Mouse (Mus musculus): Measurements from ENCODE around the gene Dpysl4.
A peak's percentile ranks its signal among the peaks of the same experiment; 100 is the strongest.

Dpysl4 gene

DNA sequence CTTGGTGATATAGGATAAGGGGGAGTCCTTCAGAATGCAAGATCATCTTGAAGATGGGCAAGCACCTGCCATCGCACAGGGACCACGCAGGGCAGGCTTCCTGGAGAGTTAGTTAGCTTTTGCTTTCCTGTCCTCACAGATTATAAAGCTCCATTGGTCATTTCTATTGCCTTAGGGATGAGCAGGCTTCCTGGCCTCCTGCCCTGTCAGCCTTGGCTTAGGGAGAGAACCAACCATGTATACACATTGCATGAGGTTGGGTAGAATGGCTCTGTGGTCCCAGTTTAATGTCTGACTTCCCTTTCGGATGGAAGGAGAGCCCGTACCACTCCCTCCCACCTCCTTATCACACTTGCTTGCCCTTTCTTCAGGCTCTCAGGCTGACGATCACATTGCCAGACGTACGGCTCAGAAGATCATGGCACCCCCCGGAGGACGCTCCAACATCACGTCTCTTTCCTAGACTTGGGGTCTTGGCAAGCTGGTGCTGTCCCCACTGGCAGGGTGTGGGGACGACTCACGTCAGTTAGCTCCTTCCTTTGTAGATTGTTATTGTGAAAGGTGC, 14.8 kb downstream of the Dpysl4 start:
- peak; percentile 51 for DNase-seq

GRCm38 (mm10) chr7:139101286-139101804, 15.5 kb downstream of the Dpysl4 start:
- no peak for DNase-seq

GRCm38 (mm10) chr7:139101826-139102225, 16.0 kb downstream of the Dpysl4 start:
- peak; percentile 92 for DNase-seq

DNA sequence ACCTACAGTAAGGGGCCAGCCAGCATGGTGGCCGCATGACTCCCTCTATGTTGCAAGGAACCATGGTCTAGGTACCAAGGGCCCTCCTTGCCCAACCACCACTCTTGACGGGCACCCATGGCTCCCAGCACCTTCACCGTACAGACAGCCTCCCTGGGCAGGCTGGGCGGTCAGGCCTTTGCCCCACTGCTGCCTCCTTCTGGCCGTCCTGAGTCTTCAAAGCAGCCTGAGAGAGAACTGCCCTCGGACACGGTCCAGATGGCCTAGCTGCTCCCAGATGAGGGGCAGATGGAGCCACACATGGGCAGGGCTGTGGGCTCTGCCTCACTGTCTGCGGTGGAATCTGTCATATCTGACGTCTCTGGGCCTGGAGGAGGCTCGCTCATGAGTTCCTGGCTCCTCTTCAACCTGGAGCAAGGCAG, 18.2 kb downstream of the Dpysl4 start:
- peak; percentile 72 for DNase-seq

GRCm38 (mm10) chr7:139105076-139105475, 19.3 kb downstream of the Dpysl4 start:
- DNase-seq, result peak; percentile 40

DNA sequence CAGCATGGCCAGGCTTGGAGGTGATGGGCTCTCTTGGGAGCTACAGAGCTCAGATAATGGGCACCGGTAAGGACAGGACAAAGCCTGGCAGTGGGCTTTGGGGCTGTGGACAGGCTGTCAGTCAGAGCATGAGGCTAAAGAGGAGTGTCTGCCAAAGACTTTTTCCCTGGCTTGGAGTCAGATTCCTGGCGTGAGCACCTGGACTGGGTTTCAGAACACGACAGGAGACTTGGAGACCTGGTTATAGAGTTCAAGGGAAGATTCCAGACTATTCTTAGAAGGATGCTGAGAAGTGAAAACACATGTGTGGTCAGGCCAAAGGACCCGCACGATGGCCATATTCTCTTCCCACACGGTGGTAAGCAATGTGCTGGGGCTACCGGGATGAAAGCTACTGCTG, 19.9 kb downstream of the Dpysl4 start:
- peak; percentile 88 for DNase-seq

- peak; percentile 17 for DNase-seq
These were observed 22.3 kb downstream of the Dpysl4 start for GRCm38 (mm10) chr7:139107908-139108650.

DNA sequence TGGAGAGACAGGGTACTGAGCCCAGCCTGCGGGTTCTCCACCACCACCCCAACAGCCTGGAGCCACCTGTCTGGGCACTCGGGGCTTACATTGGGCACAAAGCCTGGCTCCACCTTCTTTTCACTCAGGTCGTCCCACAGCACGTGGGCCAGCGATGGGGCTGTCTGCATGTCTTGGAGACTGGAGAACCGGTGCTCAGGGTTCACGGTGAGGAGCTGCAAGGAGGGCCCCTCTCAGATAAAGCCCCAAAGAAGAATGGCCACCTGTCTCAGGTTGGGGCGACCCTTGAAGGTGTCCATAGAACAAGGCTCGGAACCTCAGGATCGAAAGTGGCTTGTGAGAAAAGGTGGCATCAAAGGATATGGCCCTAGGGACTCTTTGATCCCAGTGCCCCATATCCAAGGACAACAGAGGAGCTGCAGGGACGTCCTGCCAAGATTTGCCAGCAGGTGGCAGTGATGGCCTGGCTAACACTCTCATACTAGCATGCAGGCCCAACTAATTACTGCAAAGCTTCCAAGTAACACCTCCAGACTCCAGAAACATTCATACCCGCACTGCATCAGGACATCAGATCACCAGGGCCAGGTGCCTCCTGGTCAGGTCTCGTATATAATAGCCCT, 33.5 kb downstream of the Dpysl4 start:
- DNase-seq, result peak; percentile 80

DNA sequence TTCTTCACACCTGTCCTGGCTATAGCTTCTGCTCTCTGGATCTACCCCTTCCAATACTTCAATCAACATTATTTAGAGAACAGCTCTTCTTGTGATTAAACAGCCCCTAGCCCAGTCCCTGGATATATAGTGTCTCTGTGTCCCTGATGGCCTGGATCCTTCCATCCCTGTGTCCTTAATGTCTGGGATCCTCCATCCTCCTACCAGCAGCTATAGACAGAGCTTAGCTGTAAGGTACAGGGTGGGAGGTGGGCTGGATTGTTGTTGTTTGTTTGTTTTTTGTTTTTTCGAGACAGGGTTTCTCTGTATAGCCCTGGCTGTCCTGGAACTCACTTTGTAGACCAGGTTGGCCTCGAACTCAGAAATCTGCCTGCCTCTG, 34.0 kb downstream of the Dpysl4 start:
- no peak for DNase-seq

GRCm38 (mm10) chr7:139125881-139126280, 40.1 kb downstream of the Dpysl4 start:
- DNase-seq, result no peak

- DNase-seq, result no peak
These were observed 40.7 kb downstream of the Dpysl4 start for GRCm38 (mm10) chr7:139126549-139126948.

- no peak for DNase-seq
These were observed 43.2 kb downstream of the Dpysl4 start for GRCm38 (mm10) chr7:139128994-139129393.

DNA sequence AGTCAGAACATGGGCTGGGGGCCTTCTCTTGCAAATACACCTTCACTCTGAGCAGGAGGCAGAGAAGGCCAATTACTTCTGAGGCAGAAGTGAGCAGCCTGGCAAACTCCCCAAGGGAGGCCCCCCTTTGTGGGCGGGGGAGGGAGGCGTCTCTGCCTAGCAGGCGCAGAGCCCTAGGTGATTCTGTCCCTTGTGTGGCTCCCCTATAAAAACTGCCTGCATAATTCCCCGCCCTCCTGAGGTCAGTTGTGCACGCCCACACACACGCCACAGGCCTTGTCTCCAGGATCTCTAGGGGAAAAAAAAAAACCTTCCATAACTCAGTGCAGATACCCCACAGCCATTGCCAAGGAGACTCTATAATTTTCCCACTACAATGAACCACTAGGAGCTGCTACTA, 44.6 kb downstream of the Dpysl4 start:
- no peak for DNase-seq

DNA sequence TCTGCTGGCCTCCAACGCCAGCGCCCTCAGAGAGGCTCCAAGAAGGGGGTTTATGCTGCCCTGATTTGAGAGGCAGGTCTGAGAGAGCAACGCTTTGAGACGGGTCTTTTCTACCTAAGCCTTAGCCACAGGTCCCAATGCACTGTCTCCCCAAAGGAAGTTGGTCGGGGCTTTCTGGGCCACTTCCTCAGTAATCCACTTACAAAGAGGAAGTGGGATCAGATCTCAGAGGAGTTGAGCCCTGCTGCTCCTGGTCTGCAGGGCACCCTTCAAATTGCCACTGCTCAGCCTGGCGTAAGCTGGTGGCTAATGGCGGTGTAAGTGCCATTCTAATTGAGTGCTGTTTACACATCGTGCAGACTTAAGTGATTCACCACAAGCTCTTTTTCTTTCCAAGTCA, 45.7 kb downstream of the Dpysl4 start:
- DNase-seq, result no peak

DNA sequence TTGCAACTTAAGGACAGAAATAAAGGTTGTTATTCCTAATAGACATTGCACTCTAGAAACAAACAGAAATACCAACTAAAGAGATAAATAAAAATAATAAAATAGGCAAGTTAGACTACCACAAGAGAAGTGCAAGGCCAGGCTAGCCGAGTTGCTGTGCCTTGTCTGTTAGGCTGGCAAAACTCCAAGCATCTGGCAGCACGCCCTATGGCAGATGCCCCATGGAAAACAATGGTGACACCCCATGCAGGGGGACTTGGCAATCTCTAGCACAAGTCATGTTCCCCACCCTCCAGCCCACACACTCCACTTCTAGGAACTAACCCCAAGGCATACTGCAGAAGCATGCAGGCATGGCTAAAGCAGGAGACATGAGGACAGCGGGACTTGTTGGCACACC, 47.6 kb downstream of the Dpysl4 start:
- DNase-seq, result peak; percentile 62

- no peak for DNase-seq
These were observed 49.4 kb downstream of the Dpysl4 start for GRCm38 (mm10) chr7:139135236-139135635.

DNA sequence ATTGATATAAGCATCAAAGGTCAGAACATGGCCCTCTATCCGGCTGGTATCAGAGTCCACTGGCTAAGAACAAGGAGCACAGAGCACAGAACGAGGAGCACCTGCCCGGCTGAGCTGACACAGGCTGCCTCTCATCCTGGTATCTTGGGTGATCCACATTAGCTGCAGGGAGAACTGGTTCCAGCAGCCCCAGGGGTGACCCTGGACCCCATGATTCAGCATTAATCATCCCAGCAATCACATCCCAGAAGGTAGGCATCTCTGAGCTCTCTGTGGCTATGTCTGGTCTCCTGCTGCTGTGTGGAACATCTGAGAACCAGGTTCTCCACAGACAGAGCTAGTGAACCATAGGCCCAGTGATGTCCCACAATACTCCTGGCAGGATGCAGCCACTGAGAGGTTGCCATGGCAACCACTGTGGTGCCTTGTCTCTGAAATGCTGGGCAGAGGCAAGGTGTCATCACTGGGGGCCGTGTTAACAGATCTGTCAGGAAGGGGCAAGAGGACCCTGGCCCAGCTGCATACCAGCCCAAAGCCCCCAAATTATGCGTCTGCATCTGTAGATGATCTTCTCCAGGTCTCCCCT, 51.2 kb downstream of the Dpysl4 start:
- DNase-seq, result no peak

- no peak for DNase-seq
These were observed 54.2 kb downstream of the Dpysl4 start for GRCm38 (mm10) chr7:139139921-139140461.

DNA sequence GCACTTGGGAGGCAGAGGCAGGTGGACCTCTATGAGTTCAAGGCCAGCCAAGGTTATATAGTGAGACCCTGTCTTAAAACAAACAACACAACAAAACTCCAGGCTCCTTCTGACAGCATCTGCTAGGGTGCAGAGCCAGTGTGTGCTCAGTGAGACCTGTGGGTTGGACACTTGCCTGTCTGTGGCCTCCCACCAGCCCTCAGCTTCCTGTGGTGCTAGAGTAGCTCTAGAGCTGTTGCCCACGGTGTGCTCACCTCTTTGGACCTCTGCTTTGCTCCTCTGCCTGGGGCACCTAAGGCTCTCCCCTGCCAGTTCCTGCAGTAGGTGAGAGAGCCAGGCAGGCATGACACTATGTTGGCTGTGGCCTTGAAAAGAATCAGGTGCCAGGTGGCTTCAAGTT, 58.0 kb downstream of the Dpysl4 start:
- no peak for DNase-seq

DNA sequence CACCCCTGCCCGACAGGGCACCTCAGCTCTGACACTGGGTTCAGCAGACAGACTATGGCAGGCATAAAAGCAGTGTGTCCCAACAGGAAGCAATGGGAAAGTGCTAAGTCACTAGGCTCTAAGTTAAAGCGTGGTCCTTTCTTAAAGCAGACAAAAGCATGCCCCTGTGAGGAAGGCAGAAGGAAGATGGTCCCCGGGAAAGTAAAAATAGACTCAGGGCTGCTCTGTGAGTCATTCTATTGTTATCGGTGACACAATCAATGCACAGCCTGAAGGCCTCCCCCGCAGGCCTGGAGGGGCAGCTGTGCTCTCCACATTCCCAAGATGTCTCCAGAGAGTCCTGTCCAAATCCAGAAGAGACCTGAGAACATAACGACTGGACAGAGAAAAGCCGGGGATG, 60.1 kb downstream of the Dpysl4 start:
- DNase-seq, result no peak

GRCm38 (mm10) chr7:139147360-139147759, 61.6 kb downstream of the Dpysl4 start:
- no peak for DNase-seq

DNA sequence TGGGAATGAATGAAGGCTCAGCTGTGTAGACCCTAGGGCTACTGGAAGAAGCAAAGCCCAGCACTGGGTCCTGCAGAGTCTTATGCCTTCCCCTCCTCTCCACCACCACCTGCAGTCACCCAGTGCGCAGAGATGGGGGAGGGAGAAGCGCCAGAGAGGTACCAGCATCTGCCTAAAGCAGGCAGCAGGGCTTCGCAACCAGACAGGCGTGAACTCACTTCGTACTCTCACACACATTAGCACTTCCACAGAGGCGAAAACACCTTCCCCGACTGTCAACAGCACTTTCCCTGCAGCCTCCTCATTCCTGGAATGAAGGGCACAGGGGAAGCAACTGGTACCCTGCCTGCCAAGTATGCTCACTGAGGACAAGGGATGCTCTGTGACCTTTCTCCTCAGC, 63.6 kb downstream of the Dpysl4 start:
- no peak for DNase-seq

- DNase-seq, result no peak
These were observed 65.3 kb downstream of the Dpysl4 start for GRCm38 (mm10) chr7:139151116-139151515.

All from cerebellum, adult 11-12 months (tissue).